25 mouse cellular contexts compared by ENCODE assay signal in the genomic region with DNA sequence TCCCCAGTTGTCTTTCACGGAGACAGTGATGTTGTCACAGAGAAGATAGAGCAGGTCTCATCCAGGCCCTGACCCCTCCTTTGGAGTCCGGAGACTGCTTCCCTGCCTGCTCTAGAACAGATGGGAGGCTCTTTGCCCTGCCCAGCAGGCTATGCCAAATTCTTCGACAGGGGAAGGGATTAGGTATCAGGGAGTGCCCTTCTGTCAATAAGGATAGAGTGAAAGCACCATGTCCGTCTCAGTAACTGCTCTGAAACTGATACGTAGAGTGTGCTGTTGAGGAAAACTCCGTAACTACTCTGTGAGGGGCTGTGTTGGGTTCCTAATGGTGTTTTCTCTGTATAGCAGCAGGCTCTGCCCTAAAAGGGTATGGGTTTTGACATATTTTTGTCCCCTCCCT. TPM values are rescaled to one million over a fixed set of nuclear protein-coding genes. Genes with fewer than 3 reads are reported as not detected.
A peak's percentile ranks its signal among the peaks of the same experiment; 100 is the strongest.
DNase-seq lines count a peak whose midpoint lies in the region; ATAC-seq and TF ChIP-seq lines count a peak whose summit lies in the region.
"Had no signal": no experiment of that assay in that cellular context is flagged by ENCODE, and none has a peak within 500 bp of the region (broad histone marks: within the 10 kb centered on the region; RNA-seq: fewer than 3 reads in every experiment).

No protein-coding gene starts in this region.

- peaks cover 40% of the 10 kb centered on the region for H3K4me1 ChIP-seq in hindbrain, embryonic 13.5 days (replicated peaks)
- H3K4me1 ChIP-seq in hindbrain, embryonic 11.5 days (replicated peaks; ENCODE audit: control insufficient read depth, insufficient read depth, low read length), result 0 out of 2 replicates have a peak, but pooled peaks cover 2% of the 10 kb centered on the region
- peaks cover 12% of the 10 kb centered on the region for H3K4me1 ChIP-seq in limb, embryonic 14.5 days (ENCODE audit: control insufficient read depth, insufficient read depth, low read length)
- H3K4me1 ChIP-seq in limb, embryonic 10.5 days, result 0 out of 2 replicates have a peak, but pooled peaks cover 3% of the 10 kb centered on the region
- H3K4me1 ChIP-seq in midbrain, embryonic 14.5 days (ENCODE audit: control insufficient read depth, insufficient read depth, low read length), result peaks cover 37% of the 10 kb centered on the region
- peaks cover 25% of the 10 kb centered on the region for H3K4me1 ChIP-seq in liver, embryonic 12.5 days
- H3K4me1 ChIP-seq: embryonic facial prominence, embryonic 12.5 days had no signal

- H3K27ac ChIP-seq in hindbrain, embryonic 13.5 days, result 0 out of 2 replicates have a peak overlapping the region, but pooled peaks have one; percentile 40
- H3K27ac ChIP-seq in hindbrain, embryonic 11.5 days (ENCODE audit: low read depth, low read length), result no peak overlapping the region
- no peak overlapping the region for H3K27ac ChIP-seq in limb, embryonic 14.5 days (replicated peaks; ENCODE audit: low read depth, low read length)
- no peak overlapping the region for H3K27ac ChIP-seq in limb, embryonic 10.5 days
- H3K27ac ChIP-seq in midbrain, embryonic 14.5 days (replicated peaks; ENCODE audit: low read depth, low read length), result peak overlapping the region; percentile 74
- H3K27ac ChIP-seq in liver, embryonic 12.5 days, result no peak overlapping the region
- H3K27ac ChIP-seq: embryonic facial prominence, embryonic 12.5 days; heart, adult 2 months; intestine, embryonic 15.5 days; stomach, embryonic 15.5 days had no signal

- TF ChIP-seq POLR2A in limb, embryonic 14.5 days (IDR thresholded peaks at IDR 0.05; ENCODE audit: borderline replicate concordance, extremely low read depth, insufficient read depth, insufficient read length), result no peak

- H3K4me3 ChIP-seq in hindbrain, embryonic 13.5 days, result no peak overlapping the region
- no peak overlapping the region for H3K4me3 ChIP-seq in hindbrain, embryonic 11.5 days (ENCODE audit: low read depth, low read length)
- H3K4me3 ChIP-seq in limb, embryonic 14.5 days (replicated peaks; ENCODE audit: low read length), result no peak overlapping the region
- no peak overlapping the region for H3K4me3 ChIP-seq in limb, embryonic 10.5 days
- no peak overlapping the region for H3K4me3 ChIP-seq in midbrain, embryonic 14.5 days (replicated peaks; ENCODE audit: low read depth, low read length)
- H3K4me3 ChIP-seq in liver, embryonic 12.5 days, result no peak overlapping the region
- H3K4me3 ChIP-seq: embryonic facial prominence, embryonic 12.5 days; heart, adult 2 months; intestine, embryonic 15.5 days; megakaryocyte, embryonic 14.5 days; myocyte; stomach, embryonic 15.5 days had no signal

- H3K4me2 ChIP-seq in hindbrain, embryonic 13.5 days, result no peak overlapping the region
- H3K4me2 ChIP-seq in hindbrain, embryonic 11.5 days (replicated peaks; ENCODE audit: low read depth, low read length), result no peak overlapping the region
- no peak overlapping the region for H3K4me2 ChIP-seq in limb, embryonic 14.5 days (replicated peaks; ENCODE audit: low read depth, low read length, severe bottlenecking)
- H3K4me2 ChIP-seq in midbrain, embryonic 14.5 days (ENCODE audit: low read length), result no peak overlapping the region
- H3K4me2 ChIP-seq in liver, embryonic 12.5 days, result no peak overlapping the region
- H3K4me2 ChIP-seq: embryonic facial prominence, embryonic 12.5 days; intestine, embryonic 15.5 days; stomach, embryonic 15.5 days had no signal

- DNase-seq in cerebellum, postnatal 10 days, result peak; percentile 28 to 46
- DNase-seq in cerebellum, adult 8-10 months, result no peak
- no peak for DNase-seq in hindbrain, embryonic 11.5 days (ENCODE audit: low spot score)
- no peak for DNase-seq in limb, embryonic 14.5 days (ENCODE audit: low spot score)
- no peak for DNase-seq in limb, embryonic 10.5 days (ENCODE audit: low spot score)
- no peak for DNase-seq in midbrain, embryonic 14.5 days
- DNase-seq: adrenal gland, adult 8-10 months; cerebellum, adult 9-10 months; heart, adult 2 months; heart, postnatal 4 days; kidney, postnatal 10 days; lung, adult 18-20 months; lung, postnatal 14 days; right cerebral cortex, postnatal 25 days; thymus, postnatal 14 days had no signal

- no peak for ATAC-seq in hindbrain, embryonic 13.5 days (ENCODE audit: low FRiP score)
- no peak for ATAC-seq in hindbrain, embryonic 11.5 days (ENCODE audit: low FRiP score)
- ATAC-seq in limb, embryonic 14.5 days (ENCODE audit: low FRiP score, low read depth), result peak; percentile 12; the same call in 1 of the 2 replicates
- no peak for ATAC-seq in midbrain, embryonic 14.5 days (ENCODE audit: low FRiP score, low TSS enrichment)
- no peak for ATAC-seq in liver, embryonic 12.5 days
- ATAC-seq: CD4-positive, CD25-positive, alpha-beta regulatory T cell, adult 4 months; forebrain, embryonic 14.5 days; intestine, embryonic 15.5 days; Patski had no signal

- no peaks in the 10 kb centered on the region for H3K9me3 ChIP-seq in hindbrain, embryonic 13.5 days
- no peaks in the 10 kb centered on the region for H3K9me3 ChIP-seq in hindbrain, embryonic 11.5 days (ENCODE audit: control insufficient read depth, low read length)
- no peaks in the 10 kb centered on the region for H3K9me3 ChIP-seq in limb, embryonic 14.5 days (ENCODE audit: control insufficient read depth, low read length)
- H3K9me3 ChIP-seq in limb, embryonic 10.5 days (replicated peaks), result no peaks in the 10 kb centered on the region
- H3K9me3 ChIP-seq in midbrain, embryonic 14.5 days (ENCODE audit: control insufficient read depth, low read length), result no peaks in the 10 kb centered on the region
- H3K9me3 ChIP-seq in liver, embryonic 12.5 days (replicated peaks), result no peaks in the 10 kb centered on the region
- H3K9me3 ChIP-seq: embryonic facial prominence, embryonic 12.5 days; intestine, embryonic 15.5 days; megakaryocyte, embryonic 14.5 days; stomach, embryonic 15.5 days had no signal

- H3K27me3 ChIP-seq in hindbrain, embryonic 13.5 days, result no peaks in the 10 kb centered on the region
- H3K27me3 ChIP-seq in hindbrain, embryonic 11.5 days (ENCODE audit: control insufficient read depth, insufficient read depth, low read length), result no peaks in the 10 kb centered on the region
- no peaks in the 10 kb centered on the region for H3K27me3 ChIP-seq in limb, embryonic 14.5 days (ENCODE audit: control insufficient read depth, insufficient read depth, low read length)
- no peaks in the 10 kb centered on the region for H3K27me3 ChIP-seq in limb, embryonic 10.5 days (ENCODE audit: low read depth, poor library complexity, severe bottlenecking)
- no peaks in the 10 kb centered on the region for H3K27me3 ChIP-seq in midbrain, embryonic 14.5 days (ENCODE audit: control insufficient read depth, insufficient read depth, low read length)
- H3K27me3 ChIP-seq in liver, embryonic 12.5 days (replicated peaks), result 0 out of 2 replicates have a peak, but pooled peaks cover 6% of the 10 kb centered on the region
- H3K27me3 ChIP-seq: embryonic facial prominence, embryonic 12.5 days; intestine, embryonic 15.5 days; megakaryocyte, embryonic 14.5 days; Patski; stomach, embryonic 15.5 days had no signal

- no peak overlapping the region for H3K9ac ChIP-seq in hindbrain, embryonic 13.5 days
- H3K9ac ChIP-seq in hindbrain, embryonic 11.5 days (ENCODE audit: low read depth, low read length), result no peak overlapping the region
- no peak overlapping the region for H3K9ac ChIP-seq in limb, embryonic 14.5 days (ENCODE audit: low read depth, low read length, severe bottlenecking)
- no peak overlapping the region for H3K9ac ChIP-seq in midbrain, embryonic 14.5 days (replicated peaks; ENCODE audit: low read length)
- no peak overlapping the region for H3K9ac ChIP-seq in liver, embryonic 12.5 days
- H3K9ac ChIP-seq: embryonic facial prominence, embryonic 12.5 days; intestine, embryonic 15.5 days; stomach, embryonic 15.5 days had no signal

- H3K36me3 ChIP-seq in hindbrain, embryonic 13.5 days, result 0 out of 2 replicates have a peak, but pooled peaks cover 17% of the 10 kb centered on the region
- H3K36me3 ChIP-seq in hindbrain, embryonic 11.5 days (ENCODE audit: control insufficient read depth, insufficient read depth, low read length), result no peaks in the 10 kb centered on the region
- H3K36me3 ChIP-seq in limb, embryonic 14.5 days (ENCODE audit: control insufficient read depth, insufficient read depth, low read length), result peaks cover 13% of the 10 kb centered on the region
- H3K36me3 ChIP-seq in limb, embryonic 10.5 days, result peaks cover 34% of the 10 kb centered on the region
- H3K36me3 ChIP-seq in midbrain, embryonic 14.5 days (ENCODE audit: control insufficient read depth, insufficient read depth, low read length), result peaks cover 5% of the 10 kb centered on the region; the same call in 1 of the 2 replicates
- no peaks in the 10 kb centered on the region for H3K36me3 ChIP-seq in liver, embryonic 12.5 days
- H3K36me3 ChIP-seq: intestine, embryonic 15.5 days had no signal

- WGBS in hindbrain, embryonic 13.5 days, result 75% methylated on average over 6 of the region's 6 CpGs
- 74% methylated on average over 6 of the region's 6 CpGs for WGBS in hindbrain, embryonic 11.5 days
- WGBS in limb, embryonic 14.5 days, result 76% methylated on average over 6 of the region's 6 CpGs
- WGBS in limb, embryonic 10.5 days, result 80% methylated on average over 6 of the region's 6 CpGs
- WGBS in midbrain, embryonic 14.5 days, result 35% methylated on average over 6 of the region's 6 CpGs
- 77% methylated on average over 6 of the region's 6 CpGs for WGBS in liver, embryonic 12.5 days (ENCODE audit: insufficient replicate concordance)

RNA-seq across cellular contexts. Expression of a gene that starts 42.6 kb away (rescaled TPM):
- 121 and 126 TPM in 2 replicates for polyA plus RNA-seq in hindbrain, embryonic 13.5 days (2015; fragmentation: Nextera tagmentation; extraction: Ambion mirVana)
- polyA plus RNA-seq in hindbrain, embryonic 11.5 days (2014; fragmentation: Nextera tagmentation; extraction: Ambion mirVana), result 65.9 and 69.2 TPM in 2 replicates
- 46.1 and 46.9 TPM in 2 replicates for polyA plus RNA-seq in limb, embryonic 14.5 days (2012; rRNA removed)
- polyA plus RNA-seq in limb, embryonic 14.5 days (2014; fragmentation: Nextera tagmentation; extraction: Ambion mirVana), result 31.6 and 33.3 TPM in 2 replicates
- 11.1 and 14.3 TPM in 2 replicates for polyA plus RNA-seq in limb, embryonic 10.5 days (2016; fragmentation: Nextera tagmentation; extraction: Ambion mirVana)
- 188 and 219 TPM in 2 replicates for polyA plus RNA-seq in midbrain, embryonic 14.5 days (2014; fragmentation: Nextera tagmentation; extraction: Ambion mirVana)
- 12.2 and 13.6 TPM in 2 replicates for polyA plus RNA-seq in liver, embryonic 12.5 days (2016; fragmentation: Nextera tagmentation; extraction: Ambion mirVana)

Comparison
In these comparisons a context has a peak if more than half of its experiments do, and no peak if none do; other contexts are left out.
1. DNase-seq: peak in cerebellum, postnatal 10 days (2 of 2); none in cerebellum, adult 8-10 months (single experiment), hindbrain, embryonic 11.5 days (single experiment), limb, embryonic 14.5 days (single experiment), limb, embryonic 10.5 days (single experiment) and midbrain, embryonic 14.5 days (single experiment).
2. H3K27ac ChIP-seq: peak in hindbrain, embryonic 13.5 days (single experiment) and midbrain, embryonic 14.5 days (single experiment); none in hindbrain, embryonic 11.5 days (single experiment), limb, embryonic 14.5 days (single experiment), limb, embryonic 10.5 days (single experiment) and liver, embryonic 12.5 days (single experiment).